Mouse (Mus musculus) small intestine, adult 2 months (tissue): ENCODE data around the gene Angpt4. TPM values are rescaled to one million over a fixed set of nuclear protein-coding genes. Genes with fewer than 3 reads are reported as not detected.

Source experiments
- H3K27ac ChIP-seq: fragments of 200-500 bp; 2 replicates; pipeline ENCODE4 v1.5.1; 2012; ENCODE audit warnings: low read depth, low read length, control low read depth, inconsistent platforms; ENCODE audit not compliant: insufficient read depth
- H3K27me3 ChIP-seq: fragments of 200-500 bp; 2 replicates; pipeline ENCODE4 v1.6.1; 2012; ENCODE audit warnings: mild to moderate bottlenecking, moderate library complexity, low read length, inconsistent platforms; ENCODE audit not compliant: control insufficient read depth, insufficient read depth
- H3K36me3 ChIP-seq: fragments of 200-500 bp; 2 replicates; pipeline ENCODE4 v1.6.1; 2012; ENCODE audit warnings: mild to moderate bottlenecking, low read length, control low read depth, inconsistent platforms; ENCODE audit not compliant: control insufficient read depth, insufficient read depth
- H3K4me1 ChIP-seq: fragments of 200-500 bp; 2 replicates; pipeline ENCODE4 v1.6.1; 2012; ENCODE audit warnings: low read length, inconsistent platforms, mixed read lengths; ENCODE audit not compliant: control insufficient read depth, insufficient read depth, insufficient read length
- H3K4me3 ChIP-seq: fragments of 200-500 bp; 2 replicates; pipeline ENCODE4 v1.5.1; 2012; ENCODE audit warnings: low read depth, mild to moderate bottlenecking, control low read depth, inconsistent platforms, low read length, moderate library complexity
- CTCF ChIP-seq: fragments of 200-500 bp; IDR thresholded peaks from 2 replicates; pipeline ENCODE4 v1.5.1; 2012; ENCODE audit warnings: low read depth, mild to moderate bottlenecking, control low read depth, inconsistent platforms, low read length, moderate library complexity, mixed read lengths; ENCODE audit not compliant: insufficient replicate concordance, insufficient read length; ENCODE audit errors: extremely low read depth
- POLR2A ChIP-seq: fragments of 200-500 bp; IDR thresholded peaks from 2 replicates; pipeline ENCODE4 v1.6.1; 2012; ENCODE audit warnings: low read depth, mild to moderate bottlenecking, control low read depth, inconsistent platforms, low read length, moderate library complexity
- WGBS: fragments of 180-500 bp; shearing (Covaris S2); methylation state at CpG from one replicate; pipeline ENCODE4 v1.1.7; 2018; 5-methylcytosine and 5-hydroxymethylcytosine counted together
- polyA plus RNA-seq: library from polyadenylated mRNA; depleted of rRNA; stranded (reverse); fragments of >200 nt; gene quantifications from 2 replicates; pipeline ENCODE4 v1.2.3, GENCODE M21; 2012

The Angpt4 gene
- polyA plus RNA-seq, 1 experiment: 0.15 TPM

DNA sequence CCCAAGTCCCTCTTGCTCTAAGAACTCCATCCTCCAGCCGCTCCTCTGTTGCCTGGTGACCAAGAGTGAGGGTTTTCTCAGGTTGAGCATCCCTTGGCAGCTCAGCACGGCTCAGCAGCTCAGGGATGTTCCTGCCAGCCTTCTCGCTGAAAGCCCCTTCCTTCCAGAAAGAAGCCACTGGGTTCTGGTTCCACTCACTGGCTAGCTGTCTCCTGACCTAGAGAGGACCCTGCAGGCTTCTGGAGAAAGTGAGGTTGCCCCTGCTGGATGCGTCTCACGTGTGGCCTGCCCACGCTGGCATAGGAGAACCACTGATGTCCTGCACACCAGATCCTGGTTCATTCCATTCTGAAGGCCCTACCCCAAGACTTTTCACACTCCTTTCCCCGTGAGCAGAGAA is 58.0 kb downstream of the Angpt4 start:
- Histone ChIP-seq H3K27ac (no peak overlapping the region), H3K36me3 (peaks cover 16% of the 10 kb centered on the region), H3K4me3 (no peak overlapping the region), H3K27me3 (no peaks in the 10 kb centered on the region), H3K4me1 (peaks cover 17% of the 10 kb centered on the region)
- TF ChIP-seq CTCF: no peak
- TF ChIP-seq POLR2A: no peak
- WGBS: 91% methylated on average over 7 of the region's 7 CpGs

DNA sequence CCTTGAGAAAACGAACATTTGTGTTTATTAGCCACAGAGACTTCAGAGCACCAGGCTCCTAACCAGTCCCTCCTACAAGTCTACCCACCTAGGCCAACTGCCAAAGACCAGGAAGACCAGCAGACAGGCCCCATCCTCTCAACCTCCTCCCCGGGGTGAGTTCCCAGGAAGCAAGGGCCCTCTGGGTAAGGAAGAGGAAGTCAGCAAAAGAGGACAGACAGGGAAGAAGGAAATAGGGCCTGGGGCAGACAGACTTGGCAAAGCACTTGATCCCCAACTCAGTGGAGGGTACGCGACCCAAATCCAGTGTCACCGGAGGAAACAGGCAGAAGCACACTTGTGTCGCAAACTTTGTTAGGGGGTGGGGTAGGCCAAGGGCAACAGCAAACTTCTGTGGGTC is 58.4 kb downstream of the Angpt4 start:
- no peak for TF ChIP-seq POLR2A
- TF ChIP-seq CTCF: no peak
- 81% methylated on average over 6 of the region's 6 CpGs for WGBS
- H3K4me1 ChIP-seq: peaks cover 21% of the 10 kb centered on the region
- H3K4me3 ChIP-seq: no peak overlapping the region
- peaks cover 16% of the 10 kb centered on the region for H3K36me3 ChIP-seq
- H3K27ac ChIP-seq: no peak overlapping the region
- no peaks in the 10 kb centered on the region for H3K27me3 ChIP-seq

DNA sequence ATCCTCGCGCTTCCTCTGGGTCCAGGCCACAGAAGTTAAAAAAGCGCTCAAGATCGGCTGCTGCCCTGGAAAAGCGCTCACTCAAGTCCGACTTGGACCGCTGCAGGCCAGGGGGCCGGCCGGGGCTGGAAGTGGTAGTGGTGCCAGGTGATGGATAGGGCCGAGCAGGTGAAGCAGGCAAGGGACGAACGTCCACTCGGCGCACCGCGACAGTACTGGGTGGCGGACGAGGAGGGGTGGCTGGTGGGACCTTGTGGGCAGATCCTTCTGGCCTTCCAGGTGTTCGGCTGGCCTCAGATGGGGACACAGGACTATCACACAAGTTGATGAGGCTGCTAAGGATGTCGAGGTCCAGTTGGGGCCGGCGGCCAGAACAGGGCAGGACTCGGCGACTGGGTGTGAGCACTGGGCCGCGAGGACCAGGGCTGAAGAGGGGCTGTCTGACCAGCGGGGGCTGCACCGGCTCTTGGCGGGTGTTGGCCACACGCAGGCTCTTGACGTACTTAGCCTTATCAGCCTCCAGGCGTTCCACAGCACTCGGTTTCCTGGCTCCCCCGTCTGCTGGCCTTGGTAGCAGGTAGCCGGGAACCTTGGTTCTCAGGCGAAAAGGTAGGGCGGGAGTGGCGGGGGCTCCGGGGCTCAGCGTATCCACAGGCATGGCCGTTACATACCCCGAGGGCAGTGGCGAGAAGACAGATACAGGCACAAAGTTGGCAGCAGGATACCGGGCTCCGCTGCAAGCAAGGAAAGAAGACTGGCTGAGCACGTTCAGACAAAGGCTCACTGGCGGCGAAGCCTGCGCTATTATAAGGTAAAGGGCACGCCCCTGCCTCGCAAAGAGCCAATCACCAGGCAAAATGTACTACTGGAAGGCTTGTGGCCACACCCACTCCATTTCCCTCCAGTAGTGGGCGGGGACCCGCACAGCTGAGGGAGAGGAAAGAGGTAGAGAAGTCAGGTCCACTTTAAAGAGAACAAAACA is 59.5 kb downstream of the Angpt4 start:
- H3K27me3 ChIP-seq: no peaks in the 10 kb centered on the region
- peaks cover 22% of the 10 kb centered on the region for H3K4me1 ChIP-seq
- peaks cover 16% of the 10 kb centered on the region for H3K36me3 ChIP-seq
- TF ChIP-seq CTCF (no peak), POLR2A (peak; percentile 42; the same call in 1 of the 2 replicates)
- peak overlapping the region; percentile 31; the same call in 1 of the 2 replicates for H3K4me3 ChIP-seq
- H3K27ac ChIP-seq: no peak overlapping the region
- WGBS: 61% methylated on average over 53 of the region's 53 CpGs

DNA sequence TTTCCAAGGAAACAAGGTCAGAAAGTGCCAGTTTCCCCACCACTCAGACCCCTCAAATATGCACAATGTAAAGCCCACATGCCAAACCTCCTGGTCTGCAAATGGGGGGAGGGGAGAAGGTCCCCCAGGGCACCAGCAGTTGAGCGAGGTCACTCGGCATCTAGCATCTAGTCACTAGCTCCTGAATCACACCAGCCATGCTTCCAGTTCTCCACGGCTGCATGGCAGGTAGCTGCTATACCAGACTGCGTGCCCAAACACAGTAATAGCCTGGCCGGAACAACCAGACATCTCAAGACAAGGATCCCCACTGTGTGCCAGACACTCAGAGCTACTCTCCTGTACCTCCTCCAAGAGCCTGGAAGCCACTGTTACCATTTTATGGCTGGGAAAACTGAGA is 60.7 kb downstream of the Angpt4 start:
- 97% methylated on average over 5 of the region's 5 CpGs for WGBS
- TF ChIP-seq CTCF: no peak
- TF ChIP-seq POLR2A: no peak
- H3K4me1 ChIP-seq: peaks cover 30% of the 10 kb centered on the region
- no peak overlapping the region for H3K4me3 ChIP-seq
- H3K27me3 ChIP-seq: no peaks in the 10 kb centered on the region
- H3K36me3 ChIP-seq: peaks cover 16% of the 10 kb centered on the region
- H3K27ac ChIP-seq: no peak overlapping the region

DNA sequence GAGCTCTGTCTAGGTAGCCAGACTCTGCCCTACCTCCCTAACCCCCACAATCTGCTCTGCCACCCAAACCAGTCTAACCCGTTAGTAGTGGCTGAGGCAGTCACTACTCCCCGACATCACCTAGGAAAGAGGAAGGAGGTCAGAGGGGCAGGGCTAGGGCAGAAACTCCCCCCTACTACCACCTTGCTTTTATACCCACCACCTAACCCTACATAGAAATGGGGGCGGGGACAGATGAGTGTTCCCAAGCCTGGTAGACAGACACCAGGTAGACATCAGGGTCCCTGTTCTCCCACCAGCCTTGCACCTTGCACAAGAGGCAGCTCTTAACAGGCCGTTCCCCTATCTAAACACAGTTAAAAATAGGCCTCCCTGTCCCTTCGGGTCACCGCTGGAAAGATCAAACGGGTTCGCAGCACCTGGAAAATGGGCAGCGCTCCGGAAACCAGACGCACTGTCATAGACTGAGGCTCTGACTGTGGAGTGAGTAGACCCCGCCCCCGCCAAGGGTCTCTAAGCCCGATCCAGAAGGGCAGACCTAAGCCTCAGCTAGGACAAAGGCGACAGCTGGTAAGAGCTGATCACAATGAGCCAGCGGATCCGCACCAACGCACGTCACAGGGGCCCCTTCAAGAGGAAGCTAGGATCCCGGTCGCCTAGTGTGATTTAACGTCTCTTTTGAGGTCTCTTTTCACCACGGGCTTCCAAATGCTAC is 62.0 kb downstream of the Angpt4 start:
- WGBS: 18% methylated on average over 23 of the region's 23 CpGs
- TF ChIP-seq POLR2A (no peak), CTCF (no peak)
- peak overlapping the region; percentile 27 for H3K27ac ChIP-seq

DNA sequence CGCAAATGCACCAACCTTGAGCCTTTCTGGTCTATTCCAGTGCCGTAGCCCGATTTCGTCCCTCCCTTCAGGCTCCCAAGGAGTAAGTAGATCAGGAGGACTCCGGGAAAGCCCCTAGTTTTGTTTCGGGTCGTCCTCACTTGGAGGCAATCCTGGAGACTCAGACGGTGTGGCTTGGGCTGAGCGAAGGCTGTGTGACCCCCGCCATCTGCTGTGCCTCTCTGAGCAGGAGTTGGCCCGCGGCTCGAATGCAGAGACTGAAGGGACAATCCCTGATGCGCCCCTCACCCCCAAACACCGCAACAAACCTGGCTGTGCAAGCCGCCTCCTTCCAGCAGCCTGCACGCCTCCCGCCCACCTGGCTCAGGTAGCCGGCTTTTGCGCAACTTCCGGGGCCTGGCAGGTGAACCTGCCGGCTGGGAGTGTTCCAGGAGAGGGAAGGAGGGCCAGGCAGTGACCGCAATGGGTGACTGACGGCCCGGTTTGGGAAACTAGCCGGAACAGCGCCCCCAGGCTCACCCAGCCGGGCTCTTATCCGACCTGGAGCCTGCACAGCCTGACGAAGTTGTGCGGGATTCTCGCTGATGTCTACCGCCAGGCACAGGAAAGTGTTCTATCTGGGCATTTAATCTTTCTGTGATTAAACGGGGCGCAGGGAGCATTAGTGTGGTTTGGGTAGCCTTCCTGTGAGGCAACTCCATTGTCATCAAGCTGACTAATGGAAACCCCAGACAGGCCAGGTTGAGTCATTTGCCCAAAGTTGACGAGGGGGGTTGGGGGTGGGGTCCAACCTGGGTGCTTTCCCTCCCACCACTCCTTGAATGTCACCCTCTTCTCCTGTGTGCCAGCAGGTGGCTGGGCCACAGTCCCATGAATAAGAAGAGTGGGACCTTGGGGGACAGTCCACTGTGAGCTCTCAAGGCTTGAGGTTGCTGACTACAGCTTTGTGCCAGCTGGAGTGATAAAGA is 62.9 kb downstream of the Angpt4 start:
- H3K27ac ChIP-seq: peak overlapping the region; percentile 27
- 9% methylated on average over 36 of the region's 36 CpGs for WGBS
- H3K4me1 ChIP-seq: peaks cover 42% of the 10 kb centered on the region
- H3K4me3 ChIP-seq: peak overlapping the region; percentile 70
- peaks cover 14% of the 10 kb centered on the region for H3K36me3 ChIP-seq
- no peaks in the 10 kb centered on the region for H3K27me3 ChIP-seq
- TF ChIP-seq CTCF: peak; percentile 18; the same call in 1 of the 2 replicates
- TF ChIP-seq POLR2A: no peak

More for the DNA sequence above, 62.0 kb downstream of the Angpt4 start:
- H3K4me3 ChIP-seq: peak overlapping the region; percentile 70
- peaks cover 36% of the 10 kb centered on the region for H3K4me1 ChIP-seq
- no peaks in the 10 kb centered on the region for H3K27me3 ChIP-seq
- peaks cover 16% of the 10 kb centered on the region for H3K36me3 ChIP-seq
